Comparison of ENCODE assay signal across 8 mouse cellular contexts in genomic region chr12:112869783-112870204, GRCm38 (mm10). TPM values are rescaled to one million over a fixed set of nuclear protein-coding genes. Genes with fewer than 3 reads are reported as not detected.
A peak's percentile ranks its signal among the peaks of the same experiment; 100 is the strongest.
DNase-seq lines count a peak whose midpoint lies in the region; TF ChIP-seq lines count a peak whose summit lies in the region.
"Had no signal": no experiment of that assay in that cellular context is flagged by ENCODE, and none has a peak within 500 bp of the region (broad histone marks: within the 10 kb centered on the region; RNA-seq: fewer than 3 reads in every experiment).

No protein-coding gene starts in this region.

- H3K9me3 ChIP-seq in embryonic facial prominence, embryonic 10.5 days = no peaks in the 10 kb centered on the region
- H3K9me3 ChIP-seq: liver, embryonic 15.5 days had no signal

- peaks cover 66% of the 10 kb centered on the region for H3K27me3 ChIP-seq in embryonic facial prominence, embryonic 10.5 days (replicated peaks; ENCODE audit: low read depth, poor library complexity, severe bottlenecking)
- no peaks in the 10 kb centered on the region for H3K27me3 ChIP-seq in thymus, adult 2 months (ENCODE audit: control insufficient read depth, insufficient read depth, low read length)

- DNase-seq in kidney, postnatal 10 days = peak; percentile 40
- no peak for DNase-seq in kidney, postnatal 14 days
- peak; percentile 48 for DNase-seq in embryonic facial prominence, embryonic 10.5 days (ENCODE audit: low spot score)
- DNase-seq in induced T-regulatory cell, adult 2 months (ENCODE audit: low read depth) = peak; percentile 54
- DNase-seq in thymus, adult 2 months = peak; percentile 64
- DNase-seq in ovary, postnatal 14 days (ENCODE audit: low spot score) = no peak
- DNase-seq in adipocyte (ENCODE audit: low spot score) = no peak

- TF ChIP-seq POLR2A in thymus, adult 2 months (IDR thresholded peaks at IDR 0.05; ENCODE audit: control insufficient read depth, extremely low read depth, insufficient read depth, low read length, poor library complexity) = no peak

- H3K27ac ChIP-seq in embryonic facial prominence, embryonic 10.5 days (replicated peaks) = no peak overlapping the region
- peak overlapping the region; percentile 57 for H3K27ac ChIP-seq in thymus, adult 2 months (ENCODE audit: control insufficient read depth, insufficient read depth, low read length)
- H3K27ac ChIP-seq: liver, embryonic 15.5 days had no signal

- WGBS in embryonic facial prominence, embryonic 10.5 days = 25% methylated on average over 16 of the region's 16 CpGs
- 5% methylated on average over 16 of the region's 16 CpGs for WGBS in thymus, adult 2 months

- no peak for TF ChIP-seq CTCF in thymus, adult 2 months (IDR thresholded peaks at IDR 0.05; ENCODE audit: borderline replicate concordance, control insufficient read depth, extremely low read depth, insufficient read depth, low read length, poor library complexity)

- no peaks in the 10 kb centered on the region for H3K36me3 ChIP-seq in embryonic facial prominence, embryonic 10.5 days (replicated peaks)
- H3K36me3 ChIP-seq in thymus, adult 2 months (ENCODE audit: control insufficient read depth, insufficient read depth, low read length) = no peaks in the 10 kb centered on the region
- H3K36me3 ChIP-seq: liver, embryonic 15.5 days had no signal

- H3K4me3 ChIP-seq in embryonic facial prominence, embryonic 10.5 days = no peak overlapping the region; the same call in 1 of the 2 replicates
- no peak overlapping the region for H3K4me3 ChIP-seq in thymus, adult 2 months (ENCODE audit: control insufficient read depth, insufficient read depth, low read length)
- H3K4me3 ChIP-seq: liver, embryonic 15.5 days had no signal

- H3K4me1 ChIP-seq in embryonic facial prominence, embryonic 10.5 days = peaks cover 51% of the 10 kb centered on the region
- H3K4me1 ChIP-seq in thymus, adult 2 months (replicated peaks; ENCODE audit: control insufficient read depth, insufficient read depth, low read length) = peaks cover 62% of the 10 kb centered on the region

RNA-seq across cellular contexts. Expression of gene Gpr132, which starts 1.8 kb away (rescaled TPM):
- 0.30 TPM in 1 of 2 replicates, not detected in the other for polyA plus RNA-seq in embryonic facial prominence, embryonic 10.5 days (2016; fragmentation: Nextera tagmentation; extraction: Ambion mirVana)
- 256 and 265 TPM in 2 replicates for polyA plus RNA-seq in thymus, adult 2 months (2012; rRNA removed)

RNA-seq across cellular contexts. Expression of gene Cdca4, which starts 40.6 kb away (rescaled TPM):
- polyA plus RNA-seq in embryonic facial prominence, embryonic 10.5 days (2016; fragmentation: Nextera tagmentation; extraction: Ambion mirVana) = 180 and 183 TPM in 2 replicates
- 124 and 126 TPM in 2 replicates for polyA plus RNA-seq in thymus, adult 2 months (2012; rRNA removed)

RNA-seq across cellular contexts. Expression of gene Jag2, which starts 59.8 kb away (rescaled TPM):
- 4.8 and 5.3 TPM in 2 replicates for polyA plus RNA-seq in embryonic facial prominence, embryonic 10.5 days (2016; fragmentation: Nextera tagmentation; extraction: Ambion mirVana)
- polyA plus RNA-seq in thymus, adult 2 months (2012; rRNA removed) = 58.7 and 61.5 TPM in 2 replicates

Comparison
In these comparisons a context has a peak if more than half of its experiments do, and no peak if none do; other contexts are left out.
1. DNase-seq: peak in kidney, postnatal 10 days (single experiment), embryonic facial prominence, embryonic 10.5 days (single experiment), induced T-regulatory cell, adult 2 months (single experiment) and thymus, adult 2 months (single experiment); none in kidney, postnatal 14 days (single experiment), ovary, postnatal 14 days (single experiment) and adipocyte (single experiment).
2. RNA of gene Gpr132, which starts 1.8 kb away (polyA plus RNA-seq): 256 to 265 TPM in thymus, adult 2 months; 0.30 TPM in embryonic facial prominence, embryonic 10.5 days; every median in the first group is over 100 times any median in the second.